Mouse (Mus musculus): ENCODE measurements around the gene Fscn3.

DNA sequence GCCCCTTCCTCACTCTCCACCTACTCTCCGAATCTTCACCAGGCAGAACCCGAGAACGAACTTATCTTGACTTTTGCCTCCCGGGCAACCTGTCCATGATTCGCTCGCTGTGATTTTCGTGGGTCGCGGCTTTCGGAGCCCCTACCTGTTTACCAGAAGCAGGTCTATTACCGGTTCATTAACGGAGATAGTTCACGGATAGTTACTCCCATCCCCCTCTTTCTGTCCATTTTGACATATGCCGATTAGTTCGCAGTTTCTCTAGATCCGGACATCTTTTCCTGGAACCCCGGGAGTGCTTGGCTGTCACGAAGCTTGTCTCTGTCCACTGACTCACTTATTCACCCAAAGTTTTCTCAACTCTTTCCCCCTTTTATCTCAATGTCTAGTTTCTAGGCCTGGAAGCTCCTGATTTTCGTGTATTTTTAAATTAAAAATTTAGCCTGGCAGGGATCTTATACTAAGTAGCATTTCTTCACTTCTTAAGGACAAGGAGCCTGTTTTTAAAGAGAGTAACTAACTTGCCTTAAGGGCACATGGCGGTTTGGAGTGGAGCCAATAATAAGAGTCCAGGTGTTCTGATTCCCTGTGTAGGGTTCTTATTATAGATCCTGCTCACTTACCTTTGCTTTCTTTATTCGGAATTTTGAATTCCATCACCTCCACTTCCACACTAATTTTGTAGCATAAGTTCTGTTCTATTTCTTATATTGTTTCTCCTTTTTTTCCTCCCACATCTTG, 53.3 kb downstream of the Fscn3 start:
- TF ChIP-seq POLR2A (IDR thresholded peaks at IDR 0.05; ENCODE audit: low read depth, low read length): no peak
- no peak for TF ChIP-seq EP300 (IDR thresholded peaks at IDR 0.05; ENCODE audit: low read length)
- TF ChIP-seq CTCF (conservative IDR thresholded peaks at IDR 0.05 in 1 of 2, IDR thresholded peaks at IDR 0.05 in 1 of 2; ENCODE audit: low read depth in 2 of 2, low read length in 2 of 2): no peak
- TF ChIP-seq HCFC1 (IDR thresholded peaks at IDR 0.05; ENCODE audit: low read depth, low read length): no peak
- no peak for TF ChIP-seq USF1 (IDR thresholded peaks at IDR 0.05; ENCODE audit: low read depth, low read length)
- TF ChIP-seq MEF2A (IDR thresholded peaks at IDR 0.05; ENCODE audit: borderline replicate concordance, low read depth, low read length): no peak
- TF ChIP-seq UBTF (IDR thresholded peaks at IDR 0.05; ENCODE audit: low read depth, low read length): no peak

Measured in CH12.LX (cell line).